In genomic region chr16:95291450-95292101, GRCm38 (mm10) we compare ENCODE assay signal across 10 mouse cellular contexts. TPM values are rescaled to one million over a fixed set of nuclear protein-coding genes. Genes with fewer than 3 reads are reported as not detected.
DNase-seq lines count a peak whose midpoint lies in the region; ATAC-seq lines count a peak whose summit lies in the region.
"Had no signal": no experiment of that assay in that cellular context is flagged by ENCODE, and none has a peak within 500 bp of the region (broad histone marks: within the 10 kb centered on the region; RNA-seq: fewer than 3 reads in every experiment).

No protein-coding gene starts in this region.

- DNase-seq in hindbrain, embryonic 10.5 days (ENCODE audit: low spot score) = no peak
- DNase-seq in heart, adult 9 months (ENCODE audit: low spot score in 2 of 2) = peak; percentile 45 to 71
- peak; percentile 72 for DNase-seq in kidney, adult 9 months
- peak; percentile 54 for DNase-seq in lung, postnatal 25 days (ENCODE audit: low spot score)
- no peak for DNase-seq in right cerebral cortex, postnatal 25 days
- DNase-seq in hindbrain, embryonic 11.5 days (ENCODE audit: low spot score) = no peak
- no peak for DNase-seq in ovary, adult 18-20 months (ENCODE audit: low spot score)

- ATAC-seq in hindbrain, embryonic 16.5 days = no peak
- ATAC-seq in hindbrain, embryonic 11.5 days (ENCODE audit: low FRiP score) = no peak
- ATAC-seq: midbrain, embryonic 16.5 days had no signal

- no peaks in the 10 kb centered on the region for H3K36me3 ChIP-seq in hindbrain, embryonic 10.5 days
- no peaks in the 10 kb centered on the region for H3K36me3 ChIP-seq in hindbrain, embryonic 16.5 days (ENCODE audit: control insufficient read depth, insufficient read depth, low read length)
- no peaks in the 10 kb centered on the region for H3K36me3 ChIP-seq in hindbrain, embryonic 11.5 days (ENCODE audit: control insufficient read depth, insufficient read depth, low read length)
- H3K36me3 ChIP-seq: embryonic facial prominence, embryonic 12.5 days had no signal

- no peaks in the 10 kb centered on the region for H3K9me3 ChIP-seq in hindbrain, embryonic 10.5 days
- H3K9me3 ChIP-seq in hindbrain, embryonic 16.5 days (ENCODE audit: control insufficient read depth, low read length) = no peaks in the 10 kb centered on the region
- no peaks in the 10 kb centered on the region for H3K9me3 ChIP-seq in hindbrain, embryonic 11.5 days (ENCODE audit: control insufficient read depth, low read length)
- H3K9me3 ChIP-seq: embryonic facial prominence, embryonic 12.5 days had no signal

- H3K4me2 ChIP-seq in hindbrain, embryonic 16.5 days (ENCODE audit: low read length) = no peak overlapping the region
- no peak overlapping the region for H3K4me2 ChIP-seq in hindbrain, embryonic 11.5 days (replicated peaks; ENCODE audit: low read depth, low read length)
- H3K4me2 ChIP-seq: embryonic facial prominence, embryonic 12.5 days had no signal

- WGBS in hindbrain, embryonic 10.5 days = 77% methylated on average over 10 of the region's 10 CpGs
- WGBS in hindbrain, embryonic 16.5 days = 75% methylated on average over 10 of the region's 10 CpGs
- 75% methylated on average over 10 of the region's 10 CpGs for WGBS in hindbrain, embryonic 11.5 days

- H3K4me1 ChIP-seq in hindbrain, embryonic 10.5 days (replicated peaks) = no peaks in the 10 kb centered on the region
- no peaks in the 10 kb centered on the region for H3K4me1 ChIP-seq in hindbrain, embryonic 16.5 days (ENCODE audit: control insufficient read depth, insufficient read depth, low read depth, low read length)
- H3K4me1 ChIP-seq in hindbrain, embryonic 11.5 days (replicated peaks; ENCODE audit: control insufficient read depth, insufficient read depth, low read length) = no peaks in the 10 kb centered on the region

- no peaks in the 10 kb centered on the region for H3K27me3 ChIP-seq in hindbrain, embryonic 10.5 days (ENCODE audit: insufficient read depth, poor library complexity, severe bottlenecking)
- H3K27me3 ChIP-seq in hindbrain, embryonic 16.5 days (replicated peaks; ENCODE audit: control insufficient read depth, insufficient read depth, low read length) = no peaks in the 10 kb centered on the region
- no peaks in the 10 kb centered on the region for H3K27me3 ChIP-seq in hindbrain, embryonic 11.5 days (ENCODE audit: control insufficient read depth, insufficient read depth, low read length)
- H3K27me3 ChIP-seq: embryonic facial prominence, embryonic 12.5 days had no signal

- H3K9ac ChIP-seq in hindbrain, embryonic 16.5 days (ENCODE audit: low read depth, low read length) = no peak overlapping the region
- H3K9ac ChIP-seq in hindbrain, embryonic 11.5 days (ENCODE audit: low read depth, low read length) = no peak overlapping the region
- H3K9ac ChIP-seq: embryonic facial prominence, embryonic 12.5 days had no signal

- no peak overlapping the region for H3K4me3 ChIP-seq in hindbrain, embryonic 10.5 days
- H3K4me3 ChIP-seq in hindbrain, embryonic 16.5 days (ENCODE audit: low read length) = no peak overlapping the region
- H3K4me3 ChIP-seq in hindbrain, embryonic 11.5 days (ENCODE audit: low read depth, low read length) = no peak overlapping the region
- H3K4me3 ChIP-seq: embryonic facial prominence, embryonic 12.5 days had no signal

- 0 out of 2 replicates have a peak overlapping the region, but pooled peaks have one; percentile 36 for H3K27ac ChIP-seq in hindbrain, embryonic 10.5 days
- no peak overlapping the region for H3K27ac ChIP-seq in hindbrain, embryonic 16.5 days (ENCODE audit: low read depth, low read length)
- no peak overlapping the region for H3K27ac ChIP-seq in hindbrain, embryonic 11.5 days (ENCODE audit: low read depth, low read length)
- H3K27ac ChIP-seq: embryonic facial prominence, embryonic 12.5 days had no signal

RNA-seq across cellular contexts. Expression of gene Kcnj15, which starts 34.2 kb away (rescaled TPM):
- 0.20 and 0.40 TPM in 2 replicates for polyA plus RNA-seq in hindbrain, embryonic 10.5 days (2016; fragmentation: Nextera tagmentation; extraction: Ambion mirVana)
- polyA plus RNA-seq in hindbrain, embryonic 16.5 days (2015; fragmentation: Nextera tagmentation; extraction: Ambion mirVana) = 0.11 and 0.16 TPM in 2 replicates
- 0.28 TPM in 2 replicates for polyA plus RNA-seq in hindbrain, embryonic 11.5 days (2014; fragmentation: Nextera tagmentation; extraction: Ambion mirVana)

Comparison
In these comparisons a context has a peak if more than half of its experiments do, and no peak if none do; other contexts are left out.
1. DNase-seq: peak in heart, adult 9 months (2 of 2), kidney, adult 9 months (single experiment) and lung, postnatal 25 days (single experiment); none in hindbrain, embryonic 10.5 days (single experiment), right cerebral cortex, postnatal 25 days (single experiment), hindbrain, embryonic 11.5 days (single experiment) and ovary, adult 18-20 months (single experiment).